Mouse (Mus musculus): ENCODE data around the gene Zglp1.
A peak's percentile ranks its signal among the peaks of the same experiment; 100 is the strongest.

Zglp1 gene

DNA sequence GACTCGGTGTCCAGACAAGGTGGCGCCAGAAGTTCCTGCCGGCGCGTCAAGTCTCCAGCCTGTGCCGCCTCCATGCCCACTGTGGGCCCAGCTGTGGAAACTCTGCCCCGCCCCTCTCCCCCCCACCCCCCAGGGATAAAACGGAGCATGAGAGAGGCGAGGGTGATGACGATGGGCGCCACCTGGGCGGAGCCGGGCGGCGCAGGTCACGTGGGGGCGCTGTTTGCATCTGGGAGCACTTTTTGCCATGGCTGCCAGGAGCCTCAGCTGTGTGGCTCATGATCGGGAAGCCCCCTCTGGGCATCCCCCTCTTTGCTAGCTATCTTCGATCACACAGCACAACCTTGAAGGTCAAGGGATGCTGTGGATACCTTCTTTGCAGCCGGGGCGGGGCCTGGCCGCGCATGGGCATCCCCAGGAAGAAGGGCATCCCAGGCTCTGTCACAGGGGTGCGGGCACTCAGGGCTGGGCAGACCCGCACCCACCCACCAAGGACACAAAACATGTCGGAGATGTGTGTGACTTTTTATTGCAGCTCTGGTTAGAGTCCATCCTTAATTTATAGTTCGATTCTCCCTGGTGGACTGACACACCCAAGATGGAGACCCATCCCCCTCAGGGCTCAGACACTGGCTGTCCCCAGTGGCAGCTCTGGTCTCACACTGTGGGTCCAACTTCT lies at the start of gene Zglp1:
Zglp1 (minus strand) TSS at position 88 of the 679 bp plus-strand sequence.
- DNase-seq: no peak

DNA sequence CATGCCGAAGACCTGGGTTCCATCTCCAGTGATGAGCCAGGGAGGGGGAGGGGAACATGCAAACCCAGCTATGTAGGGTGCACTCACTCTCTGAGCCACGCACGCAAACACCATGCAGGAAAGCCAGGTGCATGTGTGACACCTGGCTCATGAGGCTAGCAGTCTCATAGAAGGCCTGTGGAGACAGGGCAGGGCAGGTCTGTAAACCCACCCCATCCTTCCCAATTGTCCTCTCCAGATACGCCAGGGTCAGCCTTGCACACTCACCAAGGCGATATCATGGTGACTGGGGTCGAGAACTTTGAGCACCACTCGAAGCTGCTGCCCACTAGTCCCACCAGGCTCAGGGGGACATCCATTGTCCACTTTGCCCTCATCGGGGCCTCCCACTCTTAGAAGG lies 48.2 kb upstream of the Zglp1 start:
- no peak for DNase-seq

GRCm38 (mm10) chr9:21114190-21114589 lies 47.3 kb upstream of the Zglp1 start:
- no peak for DNase-seq

- DNase-seq: no peak
Measured at GRCm38 (mm10) chr9:21113751-21114150, 46.9 kb upstream of the Zglp1 start.

DNA sequence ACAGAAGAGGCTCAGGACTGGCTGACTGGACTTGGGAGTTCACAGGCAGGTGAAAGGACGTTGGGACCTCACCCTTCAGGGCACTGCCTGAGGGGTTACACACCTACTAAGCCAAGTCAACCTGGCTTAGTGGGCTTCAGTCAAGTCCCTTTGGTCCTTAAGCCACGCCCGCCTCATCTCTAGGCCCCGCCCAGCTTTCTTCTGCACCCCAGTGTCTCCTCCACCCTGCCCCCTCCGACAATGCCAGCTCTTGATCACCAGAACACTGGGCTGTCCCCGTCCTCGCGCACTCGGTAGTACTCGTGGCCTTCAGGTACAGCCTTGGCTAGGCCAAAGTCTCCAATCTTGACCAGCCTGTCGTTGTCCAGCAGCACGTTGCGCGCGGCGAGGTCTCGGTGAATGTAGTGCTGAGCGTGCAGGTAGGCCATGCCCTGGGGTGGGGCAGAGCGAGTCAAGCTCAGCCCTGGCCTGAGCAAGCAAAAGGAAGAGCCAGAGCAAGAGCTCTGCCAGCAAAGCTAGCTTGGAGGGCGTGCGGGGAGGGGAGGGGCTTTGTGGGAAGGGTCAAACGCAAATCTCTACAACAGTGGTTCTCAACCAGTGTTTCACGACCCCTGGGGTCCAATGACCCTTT lies 40.8 kb upstream of the Zglp1 start:
- DNase-seq: no peak

GRCm38 (mm10) chr9:21105760-21106564 lies 39.1 kb upstream of the Zglp1 start:
- no peak for DNase-seq

GRCm38 (mm10) chr9:21104814-21105213 lies 37.9 kb upstream of the Zglp1 start:
- no peak for DNase-seq

DNA sequence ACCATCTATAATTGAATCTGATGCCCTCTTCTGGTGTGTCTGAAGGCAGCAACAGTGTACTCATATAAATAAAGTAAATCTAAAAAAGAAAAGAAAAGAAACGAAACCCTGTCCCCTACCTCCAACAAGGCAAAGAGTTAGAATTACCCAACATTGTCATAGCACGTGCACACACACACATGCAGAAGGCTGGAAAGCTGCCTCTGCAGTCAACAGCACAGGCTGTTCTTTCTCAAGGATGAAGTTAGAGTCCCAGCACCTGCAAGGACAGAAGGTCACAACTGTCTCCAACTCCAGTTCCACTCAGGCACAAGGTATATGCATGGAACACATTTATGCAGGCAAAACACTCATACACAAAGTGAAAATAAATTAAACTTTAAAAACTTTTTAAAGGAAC lies 35.2 kb upstream of the Zglp1 start:
- DNase-seq: no peak

GRCm38 (mm10) chr9:21100447-21101161 lies 33.7 kb upstream of the Zglp1 start:
- DNase-seq: no peak

DNA sequence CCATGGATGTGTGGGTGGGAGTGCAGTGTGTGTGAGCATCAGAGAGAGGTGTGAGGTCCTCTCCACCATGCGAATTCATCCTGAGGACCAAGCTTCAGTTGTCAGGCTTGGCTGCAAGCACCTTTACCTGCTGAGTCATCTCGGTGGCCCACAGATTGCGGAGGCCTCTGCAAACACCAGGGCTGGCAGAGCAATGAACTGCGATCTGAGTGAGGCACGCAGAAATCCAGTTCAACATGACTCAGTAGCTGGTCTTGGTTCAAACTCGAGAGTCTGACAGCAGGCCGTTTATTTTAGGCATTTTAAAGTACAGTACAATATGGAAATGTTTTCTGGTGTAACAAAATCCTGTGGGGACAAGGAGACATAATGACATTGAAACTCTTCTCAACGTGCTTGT lies 30.9 kb upstream of the Zglp1 start:
- DNase-seq: no peak

GRCm38 (mm10) chr9:21095958-21096357 lies 29.1 kb upstream of the Zglp1 start:
- no peak for DNase-seq

- no peak for DNase-seq
Measured at GRCm38 (mm10) chr9:21093423-21093822, 26.5 kb upstream of the Zglp1 start.

DNA sequence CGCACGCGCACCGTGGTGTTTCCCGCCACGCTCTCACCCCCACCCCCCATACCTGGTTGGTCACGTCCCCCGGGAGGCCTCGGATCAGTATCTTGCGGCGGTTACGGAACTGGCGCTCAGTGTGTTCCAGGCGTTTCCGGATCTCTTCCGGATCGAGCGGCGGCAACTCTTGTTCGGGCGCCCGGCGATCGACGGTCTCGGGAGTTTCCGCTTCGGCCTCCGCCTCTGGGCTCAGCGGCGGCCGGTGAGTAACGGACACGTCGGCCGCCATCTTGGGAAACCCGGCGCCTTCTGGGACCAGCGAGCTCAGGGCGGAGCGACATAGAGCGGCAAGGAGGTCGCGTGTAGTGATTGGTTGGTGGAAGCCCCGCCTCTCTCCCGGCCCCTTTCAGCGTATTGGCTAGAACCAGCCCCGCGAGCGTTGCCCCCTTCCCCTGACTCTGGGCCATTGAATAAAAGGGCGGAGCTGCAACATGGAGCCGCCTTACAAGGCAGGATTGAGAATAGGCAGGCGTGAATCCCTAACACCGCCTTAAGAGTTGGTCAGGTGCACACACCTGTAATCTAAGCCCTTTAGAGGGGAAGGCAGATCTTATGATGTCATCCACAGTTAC lies 24.9 kb upstream of the Zglp1 start, which contains the start of the genes Gm38431 and Raver1:
Gm38431 (minus strand) TSS at position 291 of the 614 bp plus-strand sequence.
Raver1 (minus strand) TSS at position 302 of the 614 bp plus-strand sequence.
- peak; percentile 99 for DNase-seq

DNA sequence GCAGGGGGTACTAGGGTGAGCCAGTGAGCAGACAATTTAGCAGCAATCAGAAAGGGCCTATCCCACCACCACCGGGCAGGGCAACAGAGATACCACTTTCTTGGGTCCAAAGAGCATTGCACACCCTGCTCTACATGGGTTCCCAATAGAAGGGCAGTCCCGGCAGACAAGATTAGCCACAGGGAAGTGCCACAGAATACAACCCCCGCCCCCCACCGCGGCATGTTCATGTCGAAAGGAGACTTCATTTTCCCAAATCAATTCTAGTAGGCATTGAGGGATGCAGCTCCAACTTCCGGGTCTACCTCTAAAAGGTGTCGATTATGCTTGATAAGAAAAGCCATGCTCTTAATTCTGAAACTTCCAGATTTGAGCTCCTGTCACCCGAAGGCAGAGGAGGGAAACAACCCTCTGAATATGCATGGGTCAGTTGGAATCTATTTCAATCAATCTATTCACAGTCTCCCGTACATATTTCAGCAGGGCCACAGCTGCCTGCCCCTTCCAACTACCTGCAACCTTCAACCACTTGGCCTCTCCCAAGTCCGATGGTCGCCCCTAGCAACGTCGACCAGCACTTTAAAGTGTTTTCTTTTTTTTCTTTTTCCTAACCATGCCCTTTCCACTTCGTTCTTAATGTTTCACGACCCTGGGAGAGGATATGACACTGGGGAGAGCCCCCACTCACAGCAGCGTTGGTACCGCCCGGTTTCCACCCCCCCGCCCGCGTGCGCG lies 24.2 kb upstream of the Zglp1 start:
- DNase-seq: no peak

GRCm38 (mm10) chr9:21090537-21090936 lies 23.6 kb upstream of the Zglp1 start:
- DNase-seq: no peak

DNA sequence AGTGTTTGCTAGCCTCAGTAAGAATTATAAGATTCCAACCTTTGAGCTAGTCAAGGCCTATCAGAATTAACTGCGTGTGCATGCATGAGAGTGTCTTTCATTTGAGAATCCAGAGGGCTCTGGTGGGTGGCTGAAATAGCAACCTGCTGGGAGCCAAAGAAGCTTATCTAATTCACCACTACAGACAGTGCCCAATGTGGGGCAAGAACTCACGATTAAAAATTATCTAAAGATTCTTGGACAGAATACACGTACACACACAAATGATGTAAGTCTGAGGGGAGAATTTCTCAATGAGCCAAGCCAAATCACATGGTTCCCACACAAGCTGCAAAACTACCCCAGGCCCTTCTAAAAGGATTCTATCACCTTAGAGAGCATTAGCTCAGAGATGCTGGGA lies 16.4 kb upstream of the Zglp1 start:
- no peak for DNase-seq

DNA sequence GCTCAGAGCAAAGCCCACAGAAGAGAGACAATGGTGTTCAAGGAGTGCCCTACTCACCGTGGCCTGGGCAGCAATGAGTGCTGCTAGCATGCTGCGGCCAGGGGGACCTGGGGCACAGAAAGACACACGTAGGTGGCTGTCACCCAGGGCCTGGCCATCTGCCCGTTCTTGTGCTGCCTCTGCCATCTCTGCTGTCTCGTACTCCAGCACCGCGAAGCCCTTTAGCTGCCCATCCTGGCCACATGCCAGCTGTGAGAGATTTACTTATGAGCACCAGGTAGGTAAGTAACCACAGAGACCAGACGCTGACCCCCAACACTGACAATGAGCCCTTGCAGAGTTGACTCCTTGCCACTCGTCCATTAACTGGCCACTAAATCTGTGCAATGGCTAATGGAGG lies 14.2 kb upstream of the Zglp1 start:
- DNase-seq: no peak

GRCm38 (mm10) chr9:21075625-21076024 lies 8.7 kb upstream of the Zglp1 start:
- DNase-seq: no peak

- peak in 1 of 2 experiments; percentile 6 for DNase-seq
Measured at GRCm38 (mm10) chr9:21074173-21074572, 7.3 kb upstream of the Zglp1 start.

DNA sequence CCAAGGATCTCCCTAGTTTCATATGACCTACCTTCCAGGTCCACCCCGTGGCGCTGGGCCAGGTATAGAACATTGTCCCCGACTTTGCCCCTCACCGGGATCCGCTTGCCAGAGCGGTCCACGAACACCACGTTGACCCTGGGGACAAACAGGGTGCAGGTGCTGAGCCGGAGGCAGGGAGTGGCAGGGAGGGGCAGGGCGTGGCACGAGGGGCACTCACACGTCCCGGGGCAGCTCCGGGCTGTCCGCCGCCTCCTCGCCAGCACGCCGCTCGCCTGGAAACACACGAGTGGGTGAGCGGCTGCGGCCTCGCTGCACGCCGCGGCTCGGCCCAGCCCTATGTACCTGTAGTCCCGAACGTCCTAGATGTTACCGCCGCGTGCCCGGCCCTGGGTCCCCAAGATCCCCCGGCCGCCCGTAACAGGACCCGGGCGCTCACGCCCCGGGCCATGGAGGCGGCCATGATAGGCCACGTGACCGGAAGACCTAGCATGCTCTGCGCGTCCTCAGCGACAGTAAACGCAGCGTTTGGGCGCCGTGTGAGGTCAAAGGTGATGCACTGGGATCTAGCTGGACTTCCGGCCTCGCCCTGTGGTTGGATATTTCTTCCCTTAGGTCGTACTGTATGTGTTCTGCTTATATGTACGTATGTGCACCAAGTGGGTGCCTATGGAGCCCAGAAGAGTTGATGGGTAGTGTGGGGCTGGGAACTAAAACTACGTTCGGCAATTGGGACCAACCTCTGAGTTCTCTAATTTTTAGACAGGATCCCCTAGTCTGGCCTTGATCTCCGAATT lies 6.3 kb upstream of the Zglp1 start, which contains the start of the genes Gm49373 and Fdx1l:
Gm49373 (minus strand) TSS at position 53 of the 797 bp plus-strand sequence.
Fdx1l (minus strand) TSS at position 571 of the 797 bp plus-strand sequence.
- peak; percentile 90 to 92 for DNase-seq

- no peak for DNase-seq
Measured at GRCm38 (mm10) chr9:21072641-21073040, 5.7 kb upstream of the Zglp1 start.

Measured in kidney, adult 8-10 months (tissue).